Comparison of ENCODE assay signal across 8 mouse cellular contexts in the genomic region with DNA sequence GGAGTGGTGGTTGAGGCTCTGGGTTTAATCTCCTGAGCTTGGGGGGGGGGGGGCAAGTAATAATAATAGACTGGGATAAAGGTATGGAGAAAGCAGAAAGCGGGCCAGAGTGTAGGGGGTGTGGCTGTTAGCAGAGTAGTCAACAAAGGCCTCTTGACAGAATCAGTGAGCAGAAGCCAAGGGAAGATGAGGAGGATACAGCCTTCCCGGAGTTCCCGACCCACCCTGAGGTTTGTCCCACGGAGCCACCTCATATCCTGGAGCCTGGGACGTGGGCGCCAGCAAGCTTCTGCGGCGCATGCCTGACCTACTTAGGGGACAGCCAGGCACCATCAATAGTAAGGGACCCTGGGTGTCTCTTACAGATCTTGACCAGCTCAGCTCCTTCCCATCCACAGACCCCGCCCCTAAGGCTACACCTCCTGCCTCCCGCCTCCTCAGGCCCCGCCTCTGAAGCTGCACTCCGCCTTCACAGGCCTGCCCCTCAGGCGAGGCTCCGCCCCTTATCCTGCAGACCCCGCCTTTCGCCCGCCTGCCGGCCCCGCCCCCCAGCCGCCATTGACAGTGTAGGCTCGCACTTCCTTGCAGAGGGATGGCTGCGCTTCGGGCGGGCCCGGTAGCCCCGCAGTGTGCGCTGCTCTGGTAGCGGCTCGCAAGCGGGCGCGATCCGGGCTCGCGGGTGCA. TPM values are rescaled to one million over a fixed set of nuclear protein-coding genes. Genes with fewer than 3 reads are reported as not detected.
DNase-seq lines count a peak whose midpoint lies in the region; ATAC-seq lines count a peak whose summit lies in the region.

TSS of gene Klhl36 (plus strand) at position 561 of the 684 bp plus-strand sequence.

- peak within 1 kb of the TSS; percentile 94 for H3K4me2 ChIP-seq in kidney, embryonic 15.5 days

- H3K27me3 ChIP-seq in heart, embryonic 10.5 days (ENCODE audit: insufficient read depth, poor library complexity, severe bottlenecking) = peaks cover 56% of the 10 kb centered on the region
- 0 out of 2 replicates have a peak, but pooled peaks cover 10% of the 10 kb centered on the region for H3K27me3 ChIP-seq in kidney, embryonic 15.5 days

- peak; percentile 93 for ATAC-seq in erythroblast, adult 5-6 weeks (replicated peaks; ENCODE audit: low FRiP score, poor library complexity, severe bottlenecking)
- ATAC-seq in kidney, embryonic 15.5 days (replicated peaks; ENCODE audit: low FRiP score) = peak; percentile 97
- peak; percentile 92 for ATAC-seq in monocyte, adult 5-6 weeks (replicated peaks; ENCODE audit: insufficient number of reproducible peaks, low FRiP score, low TSS enrichment, poor library complexity, severe bottlenecking)

- H3K27ac ChIP-seq in heart, embryonic 10.5 days = peak within 1 kb of the TSS; percentile 91
- H3K27ac ChIP-seq in kidney, embryonic 15.5 days = peak within 1 kb of the TSS; percentile 79

- WGBS in heart, embryonic 10.5 days = under 1% methylated on average over 35 of the region's 35 CpGs
- WGBS in kidney, embryonic 15.5 days = under 1% methylated on average over 35 of the region's 35 CpGs

- peaks cover 29% of the 10 kb centered on the region for H3K4me1 ChIP-seq in heart, embryonic 10.5 days
- peaks cover 19% of the 10 kb centered on the region for H3K4me1 ChIP-seq in kidney, embryonic 15.5 days

- H3K4me3 ChIP-seq in heart, embryonic 10.5 days = peak within 1 kb of the TSS; percentile 93
- H3K4me3 ChIP-seq in kidney, embryonic 15.5 days (replicated peaks) = peak within 1 kb of the TSS; percentile 91

- DNase-seq in B cell, adult 2 months = peak; percentile 99
- peak; percentile 96 for DNase-seq in brain, adult 2 months (ENCODE audit: low read depth, low spot score)
- peak; percentile 99 for DNase-seq in heart, embryonic 10.5 days (ENCODE audit: low spot score)
- DNase-seq in liver = peak; percentile 97
- peak; percentile 98 to 99 for DNase-seq in spleen, postnatal 4 days (ENCODE audit: low spot score in 2 of 2)

- H3K36me3 ChIP-seq in heart, embryonic 10.5 days = 0 out of 2 replicates have a peak, but pooled peaks cover 2% of the 10 kb centered on the region
- no peaks in the 10 kb centered on the region for H3K36me3 ChIP-seq in kidney, embryonic 15.5 days

- H3K9ac ChIP-seq in kidney, embryonic 15.5 days = peak within 1 kb of the TSS; percentile 89

- H3K9me3 ChIP-seq in heart, embryonic 10.5 days = no peaks in the 10 kb centered on the region
- H3K9me3 ChIP-seq in kidney, embryonic 15.5 days (replicated peaks) = no peaks in the 10 kb centered on the region

RNA-seq across cellular contexts. Expression of gene Klhl36, which starts in this region (rescaled TPM):
- 2.3 and 2.5 TPM in 2 replicates for total RNA-seq in erythroblast, adult 5-6 weeks (2015; ENCODE audit: low replicate concordance)
- total RNA-seq in erythroblast, adult 5-6 weeks (2017; ENCODE audit: low replicate concordance) = 1.6 and 5.2 TPM in 2 replicates
- polyA plus RNA-seq in heart, embryonic 10.5 days (2016; fragmentation: Nextera tagmentation; extraction: Ambion mirVana) = 9.6 and 10.1 TPM in 2 replicates
- 16.7 and 18.4 TPM in 2 replicates for polyA plus RNA-seq in kidney, embryonic 15.5 days (2015; fragmentation: Nextera tagmentation; extraction: Ambion mirVana)
- total RNA-seq in monocyte, adult 5-6 weeks (2017) = 8.5 to 16.5 TPM (median 14.2 TPM) in 3 replicates

Comparison
In these comparisons a context has a peak if more than half of its experiments do, and no peak if none do; other contexts are left out.
1. Peak in every context shown above with its lines: DNase-seq, ATAC-seq, H3K4me3 ChIP-seq and H3K27ac ChIP-seq.